In the genomic region with DNA sequence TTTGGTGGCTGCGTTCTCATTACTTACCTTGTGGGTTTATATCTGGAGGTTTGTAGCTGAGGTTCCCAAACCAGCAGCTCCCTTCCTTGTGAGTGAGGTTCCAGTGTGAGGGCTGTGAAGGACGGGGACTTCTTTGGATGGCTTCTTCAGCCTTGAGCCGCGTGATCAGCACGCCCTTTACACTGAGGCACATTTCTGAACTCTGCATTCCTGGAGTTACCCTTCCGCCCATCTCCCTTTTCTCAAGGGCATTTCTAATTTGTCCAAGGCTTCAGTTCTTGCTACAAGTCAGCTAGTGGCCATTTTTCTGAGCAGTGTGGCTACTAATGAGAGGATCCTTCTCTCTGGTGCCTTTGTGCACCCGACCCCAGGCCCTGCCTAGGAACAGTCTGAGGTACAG, we compare ENCODE assay signal across 33 mouse cellular contexts. TPM values are rescaled to one million over a fixed set of nuclear protein-coding genes. Genes with fewer than 3 reads are reported as not detected.
A peak's percentile ranks its signal among the peaks of the same experiment; 100 is the strongest.
DNase-seq lines count a peak whose midpoint lies in the region; ATAC-seq lines count a peak whose summit lies in the region.
"Had no signal": no experiment of that assay in that cellular context is flagged by ENCODE, and none has a peak within 500 bp of the region (broad histone marks: within the 10 kb centered on the region; RNA-seq: fewer than 3 reads in every experiment).

No protein-coding gene starts in this region.

- peaks cover 69% of the 10 kb centered on the region for H3K36me3 ChIP-seq in hindbrain, embryonic 13.5 days
- H3K36me3 ChIP-seq: heart, embryonic 15.5 days; liver, embryonic 15.5 days had no signal

- H3K9me3 ChIP-seq in hindbrain, embryonic 13.5 days, result no peaks in the 10 kb centered on the region
- H3K9me3 ChIP-seq: embryonic facial prominence, embryonic 13.5 days; heart, embryonic 15.5 days; intestine, embryonic 15.5 days; limb, embryonic 12.5 days; liver, embryonic 15.5 days had no signal

- WGBS in hindbrain, embryonic 13.5 days, result 96% methylated on average over 7 of the region's 7 CpGs

- no peak overlapping the region for H3K4me2 ChIP-seq in hindbrain, embryonic 13.5 days
- H3K4me2 ChIP-seq: embryonic facial prominence, embryonic 13.5 days; heart, embryonic 15.5 days; intestine, embryonic 15.5 days; limb, embryonic 12.5 days; liver, embryonic 15.5 days; lung, embryonic 14.5 days had no signal

- H3K27me3 ChIP-seq in hindbrain, embryonic 13.5 days, result no peaks in the 10 kb centered on the region
- H3K27me3 ChIP-seq: embryonic facial prominence, embryonic 13.5 days; heart, embryonic 15.5 days; intestine, embryonic 15.5 days; limb, embryonic 12.5 days; liver, embryonic 15.5 days; Patski had no signal

- no peak overlapping the region for H3K9ac ChIP-seq in hindbrain, embryonic 13.5 days
- H3K9ac ChIP-seq: embryonic facial prominence, embryonic 13.5 days; heart, embryonic 15.5 days; intestine, embryonic 15.5 days; limb, embryonic 12.5 days; liver, embryonic 15.5 days; lung, embryonic 14.5 days had no signal

- peak; percentile 4 for DNase-seq in adrenal gland, postnatal 25 days
- no peak for DNase-seq in adrenal gland, adult 18-20 months (ENCODE audit: low spot score in 2 of 2)
- DNase-seq in ovary, adult 18-20 months (ENCODE audit: low spot score), result peak; percentile 9
- DNase-seq in ovary, postnatal 14 days (ENCODE audit: low spot score), result no peak
- DNase-seq in ES-CJ7 (ENCODE audit: low read depth, low spot score), result peak; percentile 39
- peak; percentile 11 to 12 for DNase-seq in adrenal gland, postnatal 36 days
- DNase-seq: cerebellum, adult 11-12 months; cerebellum, adult 9-11 months; embryo, embryonic 11 days; gastrocnemius, postnatal 10 days; kidney, adult 2 months; lung, embryonic 14.5 days; lung, postnatal 14 days; right cerebral cortex, postnatal 25 days; thymus, adult 2 months; thymus, postnatal 36 days had no signal

- no peak overlapping the region for H3K27ac ChIP-seq in hindbrain, embryonic 13.5 days
- H3K27ac ChIP-seq: embryonic facial prominence, embryonic 13.5 days; forebrain, embryonic 10.5 days; heart, embryonic 15.5 days; hindbrain, postnatal 0 days; intestine, embryonic 15.5 days; left cerebral cortex, adult 2 months; limb, embryonic 12.5 days; liver, embryonic 15.5 days had no signal

- H3K4me1 ChIP-seq in hindbrain, embryonic 13.5 days (replicated peaks), result no peaks in the 10 kb centered on the region
- H3K4me1 ChIP-seq: embryonic facial prominence, embryonic 13.5 days; forebrain, embryonic 10.5 days; heart, embryonic 15.5 days; intestine, embryonic 15.5 days; limb, embryonic 12.5 days; liver, embryonic 15.5 days had no signal

- H3K4me3 ChIP-seq in hindbrain, embryonic 13.5 days, result no peak overlapping the region
- H3K4me3 ChIP-seq: embryonic facial prominence, embryonic 13.5 days; forebrain, embryonic 10.5 days; heart, embryonic 15.5 days; intestine, embryonic 15.5 days; left cerebral cortex, adult 2 months; limb, embryonic 12.5 days; liver, embryonic 15.5 days had no signal

- ATAC-seq in hindbrain, embryonic 13.5 days (ENCODE audit: low FRiP score), result no peak
- ATAC-seq: CD4-positive, CD25-positive, alpha-beta regulatory T cell, adult 4 months; forebrain, embryonic 16.5 days; hindbrain, postnatal 0 days; intestine, embryonic 15.5 days; midbrain, embryonic 16.5 days; Patski had no signal

RNA-seq across cellular contexts. Expression of a gene that starts 38.0 kb away (rescaled TPM):
- 11.1 and 16.5 TPM in 2 replicates for total RNA-seq in adrenal gland, postnatal 25 days (2021)
- total RNA-seq in adrenal gland, adult 18-20 months (2021), result 10 to 100 TPM in 1 of 2 experiments, 1 to 10 TPM in 1; 9.2 to 12.7 TPM
- 10 to 100 TPM in 1 of 2 experiments, 1 to 10 TPM in 1; 9.3 to 14.4 TPM for total RNA-seq in adrenal gland, postnatal 36 days (2021)
- polyA plus RNA-seq in hindbrain, embryonic 13.5 days (2015; fragmentation: Nextera tagmentation; extraction: Ambion mirVana), result 247 and 272 TPM in 2 replicates
- total RNA-seq: MEL had no signal
- polyA plus RNA-seq: liver, adult 2 months had no signal

RNA-seq across cellular contexts. Expression of a gene that starts 40.4 kb away (rescaled TPM):
- total RNA-seq in adrenal gland, postnatal 25 days (2021), result 0.24 and 0.57 TPM in 2 replicates
- total RNA-seq in adrenal gland, adult 18-20 months (2021), result under 1 TPM; 0.20 to 0.42 TPM
- total RNA-seq in adrenal gland, postnatal 36 days (2021), result under 1 TPM; 0.23 to 0.36 TPM
- 1.9 and 2.2 TPM in 2 replicates for polyA plus RNA-seq in hindbrain, embryonic 13.5 days (2015; fragmentation: Nextera tagmentation; extraction: Ambion mirVana)
- total RNA-seq: liver, adult 2 months; MEL; neutrophil, adult 5-6 weeks had no signal
- polyA plus RNA-seq: CD4-positive, CD25-positive, alpha-beta regulatory T cell, adult 4 months; large intestine, adult 2 months; liver, adult 2 months had no signal

Comparison
In these comparisons a context has a peak if more than half of its experiments do, and no peak if none do; other contexts are left out.
1. DNase-seq: peak in adrenal gland, postnatal 25 days (single experiment), ovary, adult 18-20 months (single experiment), ES-CJ7 (single experiment) and adrenal gland, postnatal 36 days (2 of 2); none in adrenal gland, adult 18-20 months (0 of 2) and ovary, postnatal 14 days (single experiment).